Mouse (Mus musculus) midbrain, embryonic 10.5 days (tissue): ENCODE data around the gene Tle1. TPM values are rescaled to one million over a fixed set of nuclear protein-coding genes. Genes with fewer than 3 reads are reported as not detected.

Experiments used
- DNase-seq: peaks from one replicate; pipeline ENCODE4 v3.0.0-alpha.2; 2017; ENCODE audit warnings: low spot score
- H3K27ac ChIP-seq: fragments of 300-500 bp; sonication (generic); replicated peaks from 2 replicates; pipeline ENCODE4 v1.5.1; 2016; ENCODE audit warnings: mild to moderate bottlenecking
- H3K27me3 ChIP-seq: fragments of 300-500 bp; sonication (generic); 2 replicates; pipeline ENCODE4 v1.6.1; 2016; ENCODE audit warnings: low read depth, mild to moderate bottlenecking; ENCODE audit not compliant: poor library complexity, severe bottlenecking
- H3K36me3 ChIP-seq: fragments of 300-500 bp; sonication (generic); 2 replicates; pipeline ENCODE4 v1.6.1; 2016; ENCODE audit warnings: mild to moderate bottlenecking, moderate library complexity
- H3K4me1 ChIP-seq: fragments of 300-500 bp; sonication (generic); 2 replicates; pipeline ENCODE4 v1.6.1; 2016
- H3K4me3 ChIP-seq: fragments of 300-500 bp; sonication (generic); 2 replicates; pipeline ENCODE4 v1.5.1; 2016; ENCODE audit warnings: mild to moderate bottlenecking, moderate library complexity
- H3K9me3 ChIP-seq: fragments of 300-500 bp; sonication (generic); replicated peaks from 2 replicates; pipeline ENCODE4 v1.6.1; 2016; ENCODE audit warnings: mild to moderate bottlenecking
- WGBS: fragments of 180-500 bp; shearing (Covaris S2); methylation state at CpG from one replicate; pipeline ENCODE4 v1.1.7; 2016; 5-methylcytosine and 5-hydroxymethylcytosine counted together
- polyA plus RNA-seq: library from polyadenylated mRNA; unstranded; fragments of >200 nt; fragmentation: Nextera tagmentation; extraction: Ambion mirVana; gene quantifications from 2 replicates; pipeline ENCODE4 v1.2.1, GENCODE M21; 2016

Tle1 gene
- polyA plus RNA-seq, 1 experiment from 2014 or later: 27.2 TPM

DNA sequence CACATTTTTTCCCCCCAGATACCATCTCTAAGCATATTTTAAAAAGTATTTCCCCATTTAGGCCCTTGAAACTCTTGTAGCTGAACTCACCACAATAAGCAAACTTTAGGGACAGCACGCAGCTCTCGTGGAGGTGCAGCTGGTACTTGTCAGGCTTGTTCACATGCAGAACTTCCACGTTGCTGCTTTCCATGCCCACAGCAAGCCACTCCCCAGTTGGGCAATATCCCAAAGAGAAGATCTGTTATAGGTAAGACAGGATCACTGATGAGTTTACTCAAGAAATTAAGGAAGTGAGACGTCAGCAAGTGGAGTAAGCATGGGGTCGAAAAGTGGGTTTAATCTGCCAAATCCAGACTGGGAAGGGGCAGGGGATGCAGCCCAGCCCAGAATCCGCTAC lies 80.7 kb downstream of the Tle1 start:
- Histone ChIP-seq H3K9me3 (no peaks in the 10 kb centered on the region), H3K36me3 (peaks cover 97% of the 10 kb centered on the region), H3K27me3 (0 out of 2 replicates have a peak, but pooled peaks cover 3% of the 10 kb centered on the region), H3K4me1 (peaks cover 20% of the 10 kb centered on the region), H3K27ac (no peak overlapping the region), H3K4me3 (no peak overlapping the region)
- WGBS: 88% methylated on average over 6 of the region's 6 CpGs
- no peak for DNase-seq

DNA sequence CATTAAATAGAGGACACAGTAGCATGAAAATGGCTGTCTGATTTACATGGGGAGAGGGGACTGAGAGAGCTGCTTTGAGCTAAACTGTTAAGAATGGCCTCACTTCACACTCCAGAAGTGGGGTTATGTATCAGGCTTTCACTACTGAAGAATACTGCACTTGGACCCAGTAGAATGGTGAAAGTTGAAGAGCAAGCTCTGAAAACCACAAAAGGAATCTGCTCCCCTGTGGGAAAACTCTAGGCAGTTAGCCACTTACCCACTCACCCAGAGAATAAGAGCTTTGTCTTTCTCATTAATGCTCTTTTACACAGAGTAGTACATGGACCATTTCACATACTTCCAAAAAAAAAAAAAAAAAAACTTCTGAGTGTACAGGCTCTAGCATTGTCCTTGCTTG lies 95.0 kb downstream of the Tle1 start:
- H3K9me3 ChIP-seq: peaks cover 7% of the 10 kb centered on the region; the same call in 1 of the 2 replicates
- no peak overlapping the region for H3K4me3 ChIP-seq
- H3K36me3 ChIP-seq: peaks cover 53% of the 10 kb centered on the region
- H3K27me3 ChIP-seq: no peaks in the 10 kb centered on the region
- DNase-seq: no peak
- no peak overlapping the region for H3K27ac ChIP-seq
- H3K4me1 ChIP-seq: no peaks in the 10 kb centered on the region

- no peak for DNase-seq
- no peak overlapping the region for H3K27ac ChIP-seq
- H3K36me3 ChIP-seq: peaks cover 42% of the 10 kb centered on the region
- H3K9me3 ChIP-seq: peaks cover 10% of the 10 kb centered on the region; the same call in 1 of the 2 replicates
- H3K4me1 ChIP-seq: no peaks in the 10 kb centered on the region
- no peaks in the 10 kb centered on the region for H3K27me3 ChIP-seq
- H3K4me3 ChIP-seq: no peak overlapping the region
These were observed 96.5 kb downstream of the Tle1 start for GRCm38 (mm10) chr4:72104186-72104585.

DNA sequence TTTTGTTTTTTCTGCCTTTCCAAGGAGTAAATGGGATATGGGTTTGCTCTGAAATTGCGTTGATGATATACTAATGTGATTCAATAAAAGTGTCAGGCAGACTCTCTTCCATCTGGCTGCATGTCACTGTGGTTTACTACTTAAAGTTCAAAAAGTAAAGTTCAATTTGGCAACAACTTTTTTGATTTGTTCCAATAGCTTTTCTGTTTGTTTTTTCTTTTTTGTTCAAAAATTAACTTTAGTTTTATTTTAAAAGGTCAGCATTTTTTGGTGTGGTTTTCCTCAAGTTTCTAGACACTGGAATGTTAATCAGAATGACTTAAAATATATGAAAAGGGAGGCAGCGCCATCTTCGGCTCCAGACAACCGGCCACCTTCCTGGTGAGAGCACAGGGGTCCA lies 112.9 kb downstream of the Tle1 start:
- Histone ChIP-seq H3K27ac (no peak overlapping the region), H3K27me3 (no peaks in the 10 kb centered on the region), H3K36me3 (no peaks in the 10 kb centered on the region), H3K4me3 (no peak overlapping the region), H3K4me1 (no peaks in the 10 kb centered on the region), H3K9me3 (no peaks in the 10 kb centered on the region)
- 93% methylated on average over 4 of the region's 4 CpGs for WGBS
- no peak for DNase-seq

DNA sequence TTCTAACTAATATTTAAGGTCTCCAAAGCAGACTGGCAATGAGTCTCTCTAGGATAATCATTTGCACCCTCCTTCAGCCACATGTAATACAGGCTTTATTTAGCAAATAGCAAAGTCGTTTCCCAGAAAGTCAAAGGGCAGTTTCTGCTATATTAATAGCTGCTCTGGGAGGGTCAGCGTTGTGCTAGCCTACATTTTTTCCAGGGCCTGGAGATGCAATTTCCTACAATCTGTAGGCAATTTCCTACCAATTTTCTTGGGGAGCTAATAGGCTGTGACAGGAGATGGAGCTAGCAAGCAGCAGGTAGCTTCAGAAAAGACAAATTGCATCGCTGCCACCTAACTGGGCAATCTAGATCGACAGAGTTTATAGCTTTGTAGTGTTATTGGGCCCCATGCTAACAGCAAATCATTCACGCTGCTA lies 131.6 kb downstream of the Tle1 start:
- WGBS: 70% methylated on average over 5 of the region's 5 CpGs
- Histone ChIP-seq H3K9me3 (no peaks in the 10 kb centered on the region), H3K4me3 (no peak overlapping the region), H3K27me3 (no peaks in the 10 kb centered on the region), H3K27ac (no peak overlapping the region), H3K36me3 (no peaks in the 10 kb centered on the region), H3K4me1 (no peaks in the 10 kb centered on the region)
- DNase-seq: no peak

GRCm38 (mm10) chr4:72067937-72068336 lies 132.8 kb downstream of the Tle1 start:
- H3K27ac ChIP-seq: no peak overlapping the region
- no peaks in the 10 kb centered on the region for H3K9me3 ChIP-seq
- DNase-seq: no peak
- H3K27me3 ChIP-seq: no peaks in the 10 kb centered on the region
- no peaks in the 10 kb centered on the region for H3K4me1 ChIP-seq
- H3K36me3 ChIP-seq: no peaks in the 10 kb centered on the region
- 86% methylated on average over 3 of the region's 3 CpGs for WGBS
- no peak overlapping the region for H3K4me3 ChIP-seq
